Mouse (Mus musculus): Measurements from ENCODE around the gene Sapcd1.
A peak's percentile ranks its signal among the peaks of the same experiment; 100 is the strongest.
"Not testable (repeated sequence)": the region's sequence is repeated elsewhere in the genome, so short reads cannot be mapped to it uniquely, and the experiment has no call there.

Gene Sapcd1

DNA sequence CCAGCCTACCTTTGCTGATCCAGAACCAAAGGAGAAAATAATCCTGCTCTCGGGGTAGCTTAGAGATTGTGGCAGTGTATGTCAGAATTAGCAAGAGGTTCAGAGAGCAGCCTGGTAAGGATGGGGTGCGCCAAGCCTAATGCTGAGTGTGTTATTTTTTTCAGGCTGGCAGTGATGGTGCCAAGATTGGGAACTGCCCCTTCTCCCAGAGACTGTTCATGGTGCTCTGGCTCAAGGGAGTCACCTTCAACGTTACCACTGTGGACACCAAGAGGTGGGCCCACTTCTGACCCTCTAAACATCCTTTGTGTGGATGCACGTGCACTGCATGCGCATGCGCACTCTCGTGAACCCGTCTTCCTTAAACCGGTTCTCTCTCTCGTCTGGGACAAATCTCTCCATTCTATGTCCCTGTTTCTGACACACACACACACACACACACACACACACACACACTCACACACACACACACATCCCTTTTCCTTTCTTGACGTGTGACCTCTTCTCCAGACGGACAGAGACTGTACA is 24.5 kb upstream of the Sapcd1 start:
- DNase-seq (ENCODE audit: low read depth), result no peak

GRCm38 (mm10) chr17:35051156-35052086 is 23.6 kb upstream of the Sapcd1 start:
- peak; percentile 90 for DNase-seq (ENCODE audit: low read depth)

GRCm38 (mm10) chr17:35050126-35050750 is 22.4 kb upstream of the Sapcd1 start:
- no peak for DNase-seq (ENCODE audit: low read depth)

GRCm38 (mm10) chr17:35049561-35050016 is 21.8 kb upstream of the Sapcd1 start, which contains the start of gene Clic1:
Gene Clic1, plus strand, starts transcription at chr17:35049966.
- DNase-seq (ENCODE audit: low read depth), result no peak

GRCm38 (mm10) chr17:35048932-35049440 is 21.2 kb upstream of the Sapcd1 start:
- no peak for DNase-seq (ENCODE audit: low read depth)

DNA sequence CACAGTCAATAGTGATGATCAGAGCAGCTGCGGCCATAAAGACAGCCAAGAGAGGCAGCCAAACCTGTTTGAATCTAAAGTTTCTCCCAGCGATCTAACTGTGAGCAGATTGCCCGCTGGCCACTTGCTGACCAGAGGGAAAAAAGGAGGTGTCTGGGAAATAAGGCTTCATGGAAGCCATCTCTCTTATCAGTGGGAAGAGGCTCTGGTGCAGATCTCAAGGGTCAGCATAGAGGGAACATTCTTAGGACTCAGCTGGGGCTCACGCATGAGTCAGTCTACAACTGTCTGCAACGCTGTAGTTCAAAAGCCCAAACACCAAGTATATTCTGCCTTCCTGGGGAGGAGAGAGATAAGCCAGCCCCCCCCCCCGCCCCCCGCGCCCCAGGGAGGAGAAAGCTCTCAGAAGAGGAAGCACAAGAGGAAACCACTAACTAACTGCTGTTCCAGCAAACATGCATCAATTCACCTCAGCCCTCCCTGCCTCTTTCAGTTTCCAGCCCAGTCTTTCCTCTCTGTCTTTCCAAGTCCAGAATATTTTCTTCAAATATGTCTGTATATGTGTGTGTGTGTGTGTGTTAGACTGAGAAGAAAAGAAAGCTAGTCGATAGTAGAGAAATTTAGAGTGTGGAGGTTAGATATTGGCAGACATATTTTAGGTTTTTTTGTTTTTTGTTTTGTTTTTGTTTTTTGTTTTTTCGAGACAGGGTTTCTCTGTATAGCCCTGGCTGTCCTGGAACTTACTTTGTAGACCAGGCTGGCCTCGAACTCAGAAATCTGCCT is 20.5 kb upstream of the Sapcd1 start:
- DNase-seq (ENCODE audit: low read depth), result no peak

DNA sequence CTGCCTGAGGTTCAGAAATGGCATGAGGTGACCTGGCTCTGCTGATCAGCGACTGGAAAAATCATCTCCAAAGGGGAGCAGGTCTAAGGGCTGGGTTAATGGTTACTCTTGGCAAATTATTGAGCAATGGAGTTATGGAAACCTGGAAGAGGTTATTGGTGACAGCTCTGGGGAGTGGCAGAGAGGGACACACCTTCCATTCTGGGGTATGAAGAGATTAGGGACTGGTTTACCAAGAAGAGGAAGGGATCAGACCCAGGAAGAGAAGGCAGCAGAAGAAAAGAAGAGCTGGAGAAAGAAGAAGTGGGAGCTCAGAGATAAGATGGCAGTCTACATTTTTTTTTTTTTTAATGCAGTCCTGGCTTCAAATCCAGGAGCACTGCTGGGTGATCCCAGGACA is 19.9 kb upstream of the Sapcd1 start:
- DNase-seq (ENCODE audit: low read depth), result no peak

GRCm38 (mm10) chr17:35046681-35047455 is 19.1 kb upstream of the Sapcd1 start, which contains the start of gene Msh5:
Gene Msh5, minus strand, starts transcription at chr17:35046745.
- DNase-seq (ENCODE audit: low read depth), result peak; percentile 98

DNA sequence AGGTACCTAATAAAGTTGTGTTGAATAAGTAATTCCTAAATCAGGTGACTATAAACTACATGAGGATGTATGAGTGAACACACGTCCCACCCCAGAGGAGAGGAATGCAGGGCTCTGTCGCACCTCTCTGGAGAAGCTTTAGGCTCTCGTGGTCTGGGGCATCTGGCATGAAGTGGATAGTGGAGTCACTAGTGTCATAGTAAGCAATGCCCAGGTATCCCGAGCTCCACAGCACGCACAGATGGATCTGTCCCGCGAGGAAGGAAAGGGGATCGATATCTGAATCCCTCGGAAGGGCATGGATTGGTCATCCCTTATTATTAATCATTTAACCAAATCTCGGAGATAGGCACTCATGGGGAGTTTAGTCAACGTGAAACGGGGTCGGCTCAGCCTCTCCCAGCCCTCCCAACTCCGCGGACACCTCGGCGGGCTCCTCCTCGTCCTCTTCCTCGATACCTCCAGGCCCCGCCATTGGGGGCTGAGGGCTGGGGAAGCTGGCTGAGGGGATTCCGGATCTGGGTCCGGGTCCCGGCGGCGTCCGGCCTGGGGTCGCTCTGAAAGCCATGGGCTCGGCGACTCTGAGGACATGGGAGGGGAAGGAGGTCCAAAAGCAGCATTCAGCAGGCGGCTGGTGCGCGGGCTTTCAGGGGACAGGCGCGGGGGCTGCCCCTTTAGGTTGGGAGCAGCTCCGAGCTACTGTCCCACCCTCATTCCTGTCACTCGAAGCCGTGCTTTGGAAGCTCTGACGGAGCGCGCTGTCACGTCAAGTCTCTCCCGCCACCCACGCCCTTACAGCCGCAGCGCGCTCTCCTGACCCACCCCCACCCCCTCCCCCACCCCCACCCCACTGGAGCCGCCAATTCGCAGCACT is 18.2 kb upstream of the Sapcd1 start:
- DNase-seq (ENCODE audit: low read depth), result no peak

- DNase-seq (ENCODE audit: low read depth), result no peak
Observed at GRCm38 (mm10) chr17:35044904-35045806, 17.3 kb upstream of the Sapcd1 start.

GRCm38 (mm10) chr17:35043794-35044193 is 16.0 kb upstream of the Sapcd1 start:
- no peak for DNase-seq (ENCODE audit: low read depth)

GRCm38 (mm10) chr17:35039121-35039873 is 11.5 kb upstream of the Sapcd1 start:
- DNase-seq (ENCODE audit: low read depth), result no peak

- no peak for DNase-seq (ENCODE audit: low read depth)
Observed at GRCm38 (mm10) chr17:35034896-35035295, 7.1 kb upstream of the Sapcd1 start.

DNA sequence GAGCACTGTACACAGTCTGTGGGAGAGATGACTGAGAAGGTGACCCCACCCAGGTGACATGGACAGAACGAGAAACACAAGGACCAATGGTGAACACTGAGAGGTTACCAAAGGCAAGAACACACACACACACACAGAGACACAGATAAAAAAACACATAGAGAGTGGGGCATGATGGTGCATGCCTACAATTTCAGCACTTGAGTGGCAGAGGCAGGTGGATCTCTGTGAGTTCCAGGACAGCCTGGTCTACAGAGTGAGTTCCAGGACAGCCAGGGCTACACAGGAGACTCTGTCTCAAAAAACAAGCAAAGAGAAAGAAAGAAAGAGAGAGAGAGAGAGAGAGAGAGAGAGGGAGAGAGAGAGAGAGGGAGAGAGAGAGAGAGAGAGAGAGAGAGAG is 5.9 kb upstream of the Sapcd1 start:
- not testable (repeated sequence) for DNase-seq (ENCODE audit: low read depth)

GRCm38 (mm10) chr17:35032323-35032870 is 4.6 kb upstream of the Sapcd1 start:
- no peak for DNase-seq (ENCODE audit: low read depth)

- DNase-seq (ENCODE audit: low read depth), result no peak
Observed at GRCm38 (mm10) chr17:35031880-35032279, 4.1 kb upstream of the Sapcd1 start.

- no peak for DNase-seq (ENCODE audit: low read depth)
Observed at GRCm38 (mm10) chr17:35031272-35031671, 3.5 kb upstream of the Sapcd1 start.
